Mouse (Mus musculus): Measurements from ENCODE around the gene Gm14698. TPM values are rescaled to one million over a fixed set of nuclear protein-coding genes. Genes with fewer than 3 reads are reported as not detected.
"Not testable (repeated sequence)": the region's sequence is repeated elsewhere in the genome, so short reads cannot be mapped to it uniquely, and the experiment has no call there.

Gm14698 gene
- polyA plus RNA-seq (2012; rRNA removed): 0.71 and 2.1 TPM in 2 replicates

DNA sequence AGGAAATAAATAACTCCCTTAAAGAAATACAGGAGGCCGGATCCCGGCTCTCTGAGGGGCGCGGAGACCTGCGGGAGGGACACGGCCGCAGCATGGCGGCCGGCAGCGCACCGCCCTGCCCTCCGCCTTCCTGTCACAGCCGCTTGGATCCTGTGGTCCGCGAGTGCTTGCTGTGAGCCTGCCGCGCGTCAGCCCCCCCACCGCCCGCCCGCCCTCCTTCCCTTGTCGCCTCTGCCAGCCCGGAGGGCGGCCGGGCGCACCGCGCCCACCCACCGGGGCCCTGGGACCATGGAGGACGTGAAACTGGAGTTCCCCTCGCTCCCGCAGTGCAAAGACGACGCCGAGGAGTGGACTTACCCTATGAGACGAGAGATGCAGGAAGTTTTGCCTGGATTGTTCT is at the start of gene Gm14698:
Gene Gm14698 (plus strand): TSS at position 35 of the 400 bp plus-strand sequence.
- DNase-seq (ENCODE audit: low read depth): not testable (repeated sequence)

DNA sequence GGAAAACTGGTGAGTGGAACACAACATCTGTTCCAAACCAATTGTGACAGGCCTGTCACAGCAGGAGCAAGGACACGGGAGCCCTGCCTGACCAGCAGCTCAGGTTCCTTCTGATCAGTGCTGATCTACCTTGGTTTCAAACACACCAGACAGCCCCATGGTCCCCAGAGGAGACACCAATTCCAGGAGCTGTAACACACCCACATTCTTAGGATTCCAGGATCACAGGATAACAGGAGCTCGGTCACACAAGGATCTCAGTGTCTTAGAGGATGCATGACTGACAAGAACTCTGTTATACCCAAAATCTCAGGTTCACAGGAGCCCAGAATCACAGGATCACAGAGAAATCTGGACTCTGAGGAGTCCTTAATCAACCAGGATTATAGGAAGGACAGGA is 444 bp upstream of the Gm14698 start:
- DNase-seq (ENCODE audit: low read depth): not testable (repeated sequence)

DNA sequence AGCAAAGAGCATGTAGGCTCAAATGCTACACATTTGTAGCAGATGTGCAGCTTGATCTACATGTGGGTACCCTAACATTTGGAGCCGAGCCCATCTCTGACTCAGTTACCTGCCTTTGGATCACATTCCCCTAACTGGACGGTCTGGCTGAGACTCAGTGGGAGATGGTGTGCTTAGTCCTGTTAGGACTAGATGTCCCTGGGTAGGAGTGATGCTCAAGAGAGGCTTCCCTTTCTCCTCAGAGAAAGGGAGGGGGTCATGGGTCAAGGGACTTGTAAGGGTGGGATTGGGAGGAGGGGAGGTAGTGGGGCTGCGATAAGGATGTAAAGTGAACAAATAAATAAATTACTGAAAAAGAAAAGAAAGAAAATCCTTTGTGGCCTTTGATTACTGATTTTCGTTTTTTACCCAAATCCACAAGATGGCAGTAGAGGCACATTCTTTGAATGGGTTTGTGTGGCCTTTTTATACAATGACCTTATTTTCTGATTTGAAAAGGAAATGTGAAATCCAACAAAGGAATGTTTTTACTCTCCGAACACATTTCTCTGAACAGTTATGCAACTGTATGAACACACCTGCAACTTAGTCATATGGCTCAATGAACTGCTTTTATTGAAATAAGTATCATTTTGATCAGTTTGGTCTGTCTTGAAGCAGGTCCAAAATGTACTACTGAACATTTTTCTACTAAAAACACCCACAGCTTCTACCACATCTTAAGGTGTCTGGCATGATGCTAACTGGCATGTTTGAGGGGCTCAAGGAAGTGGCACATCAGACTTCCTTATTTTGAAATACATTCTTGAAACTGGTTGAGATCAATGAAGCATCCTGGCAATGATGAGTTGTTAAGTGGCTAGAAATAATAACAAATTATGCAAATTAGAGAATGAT is 18.9 kb downstream of the Gm14698 start:
- no peak for DNase-seq (ENCODE audit: low read depth)

DNA sequence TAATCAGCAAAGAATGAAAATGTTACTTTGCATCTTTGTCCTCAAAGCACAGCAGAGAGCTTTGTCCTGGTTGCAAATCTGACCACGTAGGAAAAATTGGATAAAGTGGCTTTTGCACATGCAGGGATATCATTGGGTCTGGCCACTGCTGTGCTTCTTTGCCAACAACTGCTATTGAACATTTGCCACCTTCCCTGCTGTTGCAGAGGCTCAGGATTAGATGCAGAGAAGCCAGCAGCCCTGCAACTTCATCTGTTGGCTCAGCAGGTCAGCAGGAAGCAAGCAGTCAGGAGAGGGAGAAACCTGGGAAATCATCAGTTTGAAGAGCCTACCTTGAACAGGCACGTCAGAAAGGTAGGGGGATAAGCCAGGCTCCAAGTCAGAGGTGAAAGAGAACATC is 44.3 kb downstream of the Gm14698 start:
- DNase-seq (ENCODE audit: low read depth): no peak

Other genes with a start within 250 kb of the Gm14698 start
- 18.7 and 23.6 TPM in 2 replicates for gene Fmr1, start 142.6 kb upstream of the Gm14698 start, polyA plus RNA-seq (2012; rRNA removed)
- 0.19 and 0.53 TPM in 2 replicates for gene Fmr1nb, start 59.3 kb upstream of the Gm14698 start, polyA plus RNA-seq (2012; rRNA removed)
- gene Gm6812, start 72.0 kb downstream of the Gm14698 start, polyA plus RNA-seq (2012; rRNA removed): not detected in 2 replicates

All from gonadal fat pad, adult 2 months (tissue).